Mouse (Mus musculus): ENCODE results near the gene Scgb1b27. TPM values are rescaled to one million over a fixed set of nuclear protein-coding genes. Genes with fewer than 3 reads are reported as not detected.
"Not testable (repeated sequence)": the region's sequence is repeated elsewhere in the genome, so short reads cannot be mapped to it uniquely, and the experiment has no call there.

Scgb1b27 gene
- polyA plus RNA-seq (2021) = not detected

GRCm38 (mm10) chr7:34021183-34021582 is at the start of gene Scgb1b27:
Scgb1b27 (plus strand) TSS chr7:34021483.
- DNase-seq (ENCODE audit: low read depth, low spot score); POLR2A ChIA-PET; in situ Hi-C loops (cut with MboI; ENCODE audit: low pct_unique_long_range_greater_than_20kb); H3K27me3 ChIP-seq; ATAC-seq; CTCF ChIA-PET: not testable (repeated sequence)

DNA sequence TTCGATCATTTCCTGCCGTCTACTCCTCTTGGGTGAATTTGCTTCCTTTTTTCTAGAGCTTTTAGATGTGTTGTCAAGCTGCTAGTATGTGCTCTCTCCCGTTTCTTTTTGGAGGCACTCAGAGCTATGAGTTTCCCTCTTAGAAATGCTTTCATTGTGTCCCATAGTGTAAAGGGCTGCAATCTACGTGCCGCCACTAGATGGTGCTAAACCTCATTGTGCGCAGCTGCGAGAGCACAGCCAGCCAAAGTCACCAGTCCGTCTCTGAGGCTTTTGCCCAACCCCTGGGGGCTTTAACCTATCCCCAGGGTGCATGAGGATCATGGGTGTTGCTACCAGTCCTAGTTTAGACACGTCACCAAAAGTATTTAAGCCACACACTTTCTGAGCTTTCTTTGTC is 39.0 kb upstream of the Scgb1b27 start:
- ATAC-seq, CTCF ChIA-PET: not testable (repeated sequence)
- peak; percentile 74 for TF ChIP-seq CTCF (IDR thresholded peaks at IDR 0.05)

DNA sequence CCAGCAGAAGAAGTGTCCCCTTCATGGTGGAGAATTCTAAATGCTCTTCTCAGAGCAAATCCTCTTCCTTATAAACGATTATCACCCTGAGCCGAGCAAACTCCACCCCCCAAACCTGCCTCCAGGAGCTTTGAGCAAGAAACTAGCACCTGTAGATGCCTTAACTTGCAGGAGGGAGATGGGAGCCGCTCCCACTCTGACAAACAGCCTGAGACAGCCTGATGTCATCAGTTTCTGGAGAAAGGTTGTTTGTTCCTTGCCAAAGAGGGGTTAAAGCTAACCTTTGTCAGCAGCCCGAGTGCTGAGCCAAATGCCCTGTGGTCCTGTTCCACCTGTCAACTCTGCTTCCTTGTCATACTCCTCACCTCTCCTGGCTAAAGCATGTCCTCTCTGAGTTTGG is 7.4 kb upstream of the Scgb1b27 start, which contains the start of gene Scgb2b27:
Gene Scgb2b27, minus strand, starts transcription at position 101 of the 400 bp plus-strand sequence.
- ChIA-PET CTCF (no interaction called here), POLR2A (no interaction called here)
- no peaks in the 10 kb centered on the region for H3K27me3 ChIP-seq
- ATAC-seq (no peak), DNase-seq (ENCODE audit: low read depth, low spot score) (no peak)
- TF ChIP-seq CTCF (IDR thresholded peaks at IDR 0.05) = no peak
- in situ Hi-C loops (cut with MboI; ENCODE audit: low pct_unique_long_range_greater_than_20kb) = no loop called here

More for the DNA sequence above, 39.0 kb upstream of the Scgb1b27 start:
- H3K27me3 ChIP-seq; in situ Hi-C loops (cut with MboI; ENCODE audit: low pct_unique_long_range_greater_than_20kb); POLR2A ChIA-PET; DNase-seq (ENCODE audit: low read depth, low spot score): not testable (repeated sequence)

DNA sequence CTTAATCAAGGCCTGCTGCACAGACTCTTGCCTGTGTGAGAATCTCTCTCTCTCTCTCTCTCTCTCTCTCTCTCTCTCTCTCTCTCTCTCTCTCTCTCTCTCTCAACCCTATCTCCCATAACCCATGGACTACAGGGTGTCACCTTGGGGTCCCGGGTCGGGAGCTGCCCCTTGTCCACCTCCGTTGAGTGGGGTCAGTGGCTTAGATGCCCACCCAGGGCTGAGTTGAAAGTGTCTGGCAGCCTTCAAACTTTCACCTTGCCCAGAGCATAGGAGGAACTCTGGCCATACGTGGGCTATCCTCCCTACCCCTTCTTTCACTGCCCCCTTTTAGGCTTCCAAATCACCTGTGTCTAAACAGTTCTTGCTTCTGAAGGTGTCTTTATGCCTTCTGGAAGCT is 4.4 kb downstream of the Scgb1b27 start:
- DNase-seq (ENCODE audit: low read depth, low spot score) (no peak), ATAC-seq (no peak)
- ChIA-PET CTCF (no interaction called here), POLR2A (no interaction called here)
- H3K27me3 ChIP-seq = no peaks in the 10 kb centered on the region
- TF ChIP-seq CTCF (IDR thresholded peaks at IDR 0.05) = no peak
- in situ Hi-C loops (cut with MboI; ENCODE audit: low pct_unique_long_range_greater_than_20kb) = no loop called here

GRCm38 (mm10) chr7:34027202-34027601 is 5.9 kb downstream of the Scgb1b27 start:
- DNase-seq (ENCODE audit: low read depth, low spot score); ATAC-seq; in situ Hi-C loops (cut with MboI; ENCODE audit: low pct_unique_long_range_greater_than_20kb); CTCF ChIA-PET; H3K27me3 ChIP-seq: not testable (repeated sequence)
- POLR2A ChIA-PET = interaction anchor here (0.5 kb wide), 1 partner anchor 40 kb away, joined by 5 read pairs; no protein-coding TSS in a partner anchor

GRCm38 (mm10) chr7:34030026-34030425 is 8.7 kb downstream of the Scgb1b27 start:
- ChIA-PET CTCF (no interaction called here), POLR2A (no interaction called here)
- no peak for ATAC-seq
- DNase-seq (ENCODE audit: low read depth, low spot score) = no peak
- H3K27me3 ChIP-seq = no peaks in the 10 kb centered on the region
- in situ Hi-C loops (cut with MboI; ENCODE audit: low pct_unique_long_range_greater_than_20kb) = no loop called here
- TF ChIP-seq CTCF (IDR thresholded peaks at IDR 0.05) = no peak

DNA sequence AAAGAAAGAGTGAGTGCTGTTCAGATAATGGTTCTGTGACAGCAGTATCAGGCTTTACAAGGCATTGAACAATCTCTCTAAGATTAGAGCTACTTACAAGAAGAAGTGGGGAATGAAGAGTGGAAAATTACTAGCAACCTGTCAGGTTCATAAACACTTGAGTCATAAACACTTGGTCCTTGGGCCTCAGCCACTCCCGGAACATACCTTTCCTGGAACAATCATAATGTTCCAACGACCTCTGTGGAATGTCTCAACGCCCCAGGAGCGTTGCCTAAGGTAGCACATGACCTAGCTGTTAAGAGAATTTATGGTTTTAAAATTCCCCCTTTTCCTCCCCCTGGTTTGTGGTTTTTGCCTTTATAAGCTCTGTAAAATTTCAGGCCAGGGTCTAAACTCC is 13.3 kb downstream of the Scgb1b27 start:
- POLR2A ChIA-PET, CTCF ChIA-PET, ATAC-seq: not testable (repeated sequence)

DNA sequence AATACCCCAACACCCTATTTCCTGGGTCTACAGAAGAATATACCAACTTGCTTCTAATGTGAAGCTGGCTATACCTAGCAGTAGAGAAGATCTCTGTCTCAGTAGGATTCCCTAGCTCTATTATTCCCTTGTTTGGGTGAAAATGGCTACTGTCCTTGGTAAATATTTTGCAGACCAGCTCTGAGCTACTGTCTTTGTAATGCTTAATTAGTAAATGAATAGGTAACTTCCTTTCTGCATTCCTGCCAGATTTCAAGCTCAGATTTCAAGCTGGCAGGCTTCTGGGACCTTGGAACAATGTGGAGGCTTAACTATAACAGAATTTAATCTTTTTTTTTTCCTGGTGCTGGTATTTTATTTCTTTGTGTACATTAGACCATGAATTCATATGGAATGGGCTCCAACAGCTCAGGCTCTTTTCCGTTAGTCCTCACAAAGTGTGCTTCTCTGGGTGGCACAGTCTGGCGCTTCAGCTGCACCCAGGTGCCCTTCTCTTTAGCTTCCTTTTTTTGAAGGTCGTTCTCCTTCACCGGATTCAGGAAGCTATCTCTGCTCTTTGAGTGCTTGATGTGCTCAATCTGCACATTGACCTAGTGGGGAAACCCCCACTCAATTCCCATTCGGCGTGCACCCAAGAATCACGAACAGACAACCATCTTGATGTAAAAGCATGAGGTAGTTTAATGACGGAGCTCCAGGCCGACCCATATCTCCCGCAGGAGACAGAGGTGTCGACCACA is 15.0 kb downstream of the Scgb1b27 start:
- H3K27me3 ChIP-seq; CTCF ChIA-PET; DNase-seq (ENCODE audit: low read depth, low spot score); POLR2A ChIA-PET; ATAC-seq; in situ Hi-C loops (cut with MboI; ENCODE audit: low pct_unique_long_range_greater_than_20kb): not testable (repeated sequence)

More for the DNA sequence above, 13.3 kb downstream of the Scgb1b27 start:
- H3K27me3 ChIP-seq; DNase-seq (ENCODE audit: low read depth, low spot score); in situ Hi-C loops (cut with MboI; ENCODE audit: low pct_unique_long_range_greater_than_20kb): not testable (repeated sequence)

- POLR2A ChIA-PET = interaction anchor here (0.6 kb wide), 1 partner anchor 41 kb away, joined by 5 read pairs; no protein-coding TSS in a partner anchor
- CTCF ChIA-PET; DNase-seq (ENCODE audit: low read depth, low spot score); H3K27me3 ChIP-seq; ATAC-seq: not testable (repeated sequence)
- in situ Hi-C loops (cut with MboI; ENCODE audit: low pct_unique_long_range_greater_than_20kb) = loop anchor here (10.0 kb wide), 1 partner anchor 93 kb away; no protein-coding TSS in a partner anchor
Observed at GRCm38 (mm10) chr7:34068132-34068531, 46.8 kb downstream of the Scgb1b27 start.

Other genes starting within 250 kb of the Scgb1b27 start
- gene Scgb2b26, start 76.4 kb upstream of the Scgb1b27 start, polyA plus RNA-seq (2021) = not detected
- not detected for gene Scgb2b27, start 7.5 kb upstream of the Scgb1b27 start, polyA plus RNA-seq (2021)
- gene Scgb1b30, start 73.9 kb downstream of the Scgb1b27 start, polyA plus RNA-seq (2021) = not detected
- gene Wtip, start 111.8 kb downstream of the Scgb1b27 start, polyA plus RNA-seq (2021) = 51.1 TPM
- 118 TPM for gene Uba2, start 148.1 kb downstream of the Scgb1b27 start, polyA plus RNA-seq (2021)
- gene Pdcd2l, start 175.2 kb downstream of the Scgb1b27 start, polyA plus RNA-seq (2021) = 26.6 TPM
- 845 TPM for gene Gpi1, start 208.9 kb downstream of the Scgb1b27 start, polyA plus RNA-seq (2021)
- gene Gm6096, start 229.6 kb downstream of the Scgb1b27 start, polyA plus RNA-seq (2021) = 0.24 TPM

All from Patski (cell line).